Mouse (Mus musculus) forebrain, embryonic 15.5 days (tissue): Measurements from ENCODE around the gene Arhgap9. TPM values are rescaled to one million over a fixed set of nuclear protein-coding genes. Genes with fewer than 3 reads are reported as not detected.

Source experiments
- ATAC-seq: fragments of 200-750 bp; cut with Nextera tagmentation; replicated peaks from 2 replicates; pipeline ENCODE4 v1.8.0; 2017; ENCODE audit warnings: mild to moderate bottlenecking, moderate TSS enrichment, moderate library complexity
- H3K27ac ChIP-seq: fragments of 300-500 bp; sonication (generic); replicated peaks from 2 replicates; pipeline ENCODE4 v1.5.1; 2015; ENCODE audit warnings: mild to moderate bottlenecking, inconsistent platforms
- H3K27me3 ChIP-seq: fragments of 300-500 bp; sonication (generic); 2 replicates; pipeline ENCODE4 v1.6.1; 2015; ENCODE audit warnings: inconsistent platforms
- H3K36me3 ChIP-seq: fragments of 300-500 bp; sonication (generic); 2 replicates; pipeline ENCODE4 v1.6.1; 2015; ENCODE audit warnings: mild to moderate bottlenecking, inconsistent platforms
- H3K4me1 ChIP-seq: fragments of 300-500 bp; sonication (generic); 2 replicates; pipeline ENCODE4 v1.6.1; 2015; ENCODE audit warnings: inconsistent platforms
- H3K4me2 ChIP-seq: fragments of 300-500 bp; sonication (generic); replicated peaks from 2 replicates; pipeline ENCODE4 v1.6.1; 2015; ENCODE audit warnings: mild to moderate bottlenecking, inconsistent platforms
- H3K4me3 ChIP-seq: fragments of 300-500 bp; sonication (generic); 2 replicates; pipeline ENCODE4 v1.5.1; 2015; ENCODE audit warnings: mild to moderate bottlenecking, inconsistent platforms
- H3K9ac ChIP-seq: fragments of 300-500 bp; sonication (generic); replicated peaks from 2 replicates; pipeline ENCODE4 v1.6.1; 2015; ENCODE audit warnings: mild to moderate bottlenecking, inconsistent platforms
- H3K9me3 ChIP-seq: fragments of 300-500 bp; sonication (generic); 2 replicates; pipeline ENCODE4 v1.6.1; 2016; ENCODE audit warnings: inconsistent platforms
- WGBS: fragments of 180-500 bp; shearing (Covaris S2); methylation state at CpG from one replicate; pipeline ENCODE4 v1.1.7; 2015; ENCODE audit warnings: mixed read lengths; 5-methylcytosine and 5-hydroxymethylcytosine counted together
- polyA plus RNA-seq: library from polyadenylated mRNA; unstranded; fragments of >200 nt; fragmentation: Nextera tagmentation; extraction: Ambion mirVana; gene quantifications from 2 replicates; pipeline ENCODE4 v1.2.1, GENCODE M21; 2015

Gene Arhgap9
- polyA plus RNA-seq, 1 experiment from 2014 or later: 0.62 TPM

DNA sequence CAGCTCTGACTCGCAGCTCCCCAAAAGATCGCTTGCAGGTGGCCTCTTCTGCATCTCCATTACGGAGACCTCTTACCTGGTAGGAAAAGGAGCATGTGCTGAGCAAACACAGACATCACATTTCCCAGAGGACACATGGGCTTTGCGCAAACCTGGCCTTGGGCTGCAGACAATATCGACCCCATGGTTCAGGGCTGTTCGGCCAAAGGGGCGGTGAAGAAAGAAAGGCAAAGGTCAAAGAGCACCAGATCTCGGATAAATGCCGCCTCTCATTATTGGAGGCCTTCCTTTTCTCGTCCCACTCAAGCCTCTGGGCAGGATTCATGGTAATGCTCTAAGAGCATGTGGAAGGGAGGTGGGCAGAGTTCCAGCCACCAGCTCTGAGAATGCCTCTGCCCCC lies 33.6 kb downstream of the Arhgap9 start:
- H3K4me3 ChIP-seq: no peak overlapping the region
- no peak overlapping the region for H3K27ac ChIP-seq
- no peak overlapping the region for H3K4me2 ChIP-seq
- H3K9me3 ChIP-seq: no peaks in the 10 kb centered on the region
- no peaks in the 10 kb centered on the region for H3K36me3 ChIP-seq
- no peaks in the 10 kb centered on the region for H3K27me3 ChIP-seq
- 59% methylated on average over 10 of the region's 10 CpGs for WGBS
- no peak for ATAC-seq
- no peak overlapping the region for H3K9ac ChIP-seq
- H3K4me1 ChIP-seq: peaks cover 3% of the 10 kb centered on the region

DNA sequence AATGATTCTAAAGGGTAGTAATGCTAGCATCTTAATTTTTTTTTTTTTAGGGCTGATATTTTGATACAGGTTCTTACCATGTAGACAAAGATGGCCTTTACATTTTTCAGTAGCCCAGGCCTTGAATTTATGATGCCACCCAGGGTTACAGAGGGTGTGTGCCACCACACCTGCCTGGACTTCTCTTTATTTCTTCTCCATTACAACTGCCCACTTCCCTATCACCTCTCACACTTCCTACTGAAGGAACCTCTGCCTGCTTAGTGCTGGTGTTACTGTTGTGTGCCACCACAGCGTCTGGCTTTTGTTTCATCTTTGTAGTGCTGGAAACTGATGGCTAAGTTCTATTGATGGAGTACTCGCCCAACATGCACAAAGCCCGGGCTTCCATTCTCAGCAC lies 39.0 kb downstream of the Arhgap9 start:
- WGBS: 88% methylated on average over 3 of the region's 3 CpGs
- no peaks in the 10 kb centered on the region for H3K4me1 ChIP-seq
- H3K4me2 ChIP-seq: no peak overlapping the region
- H3K36me3 ChIP-seq: no peaks in the 10 kb centered on the region
- no peaks in the 10 kb centered on the region for H3K9me3 ChIP-seq
- H3K9ac ChIP-seq: no peak overlapping the region
- H3K4me3 ChIP-seq: no peak overlapping the region
- ATAC-seq: no peak
- H3K27ac ChIP-seq: no peak overlapping the region
- no peaks in the 10 kb centered on the region for H3K27me3 ChIP-seq

DNA sequence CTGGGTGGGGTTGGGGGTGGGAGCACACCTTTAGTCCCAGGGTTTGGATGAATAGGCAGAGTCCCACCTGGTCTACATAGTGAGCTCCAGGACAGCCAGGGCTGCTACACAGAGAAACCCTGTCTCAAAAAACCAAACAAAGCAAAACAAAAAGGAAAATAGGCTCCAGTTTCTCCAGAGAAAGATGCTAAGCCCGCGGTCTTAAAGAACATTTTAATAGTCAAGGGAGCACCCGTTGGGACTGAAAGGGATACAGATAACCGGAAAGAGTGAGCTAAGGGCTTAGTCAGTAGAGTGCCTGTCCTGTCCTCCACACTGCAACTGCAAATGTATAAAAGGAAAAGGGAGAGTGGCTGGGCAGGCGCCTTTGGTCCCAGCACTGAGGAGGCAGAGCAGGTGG lies 45.4 kb downstream of the Arhgap9 start:
- H3K9me3 ChIP-seq: no peaks in the 10 kb centered on the region
- no peaks in the 10 kb centered on the region for H3K27me3 ChIP-seq
- H3K27ac ChIP-seq: no peak overlapping the region
- ATAC-seq: no peak
- no peak overlapping the region for H3K4me3 ChIP-seq
- no peaks in the 10 kb centered on the region for H3K36me3 ChIP-seq
- 61% methylated on average over 5 of the region's 5 CpGs for WGBS
- H3K4me1 ChIP-seq: 0 out of 2 replicates have a peak, but pooled peaks cover 3% of the 10 kb centered on the region
- no peak overlapping the region for H3K9ac ChIP-seq
- no peak overlapping the region for H3K4me2 ChIP-seq

DNA sequence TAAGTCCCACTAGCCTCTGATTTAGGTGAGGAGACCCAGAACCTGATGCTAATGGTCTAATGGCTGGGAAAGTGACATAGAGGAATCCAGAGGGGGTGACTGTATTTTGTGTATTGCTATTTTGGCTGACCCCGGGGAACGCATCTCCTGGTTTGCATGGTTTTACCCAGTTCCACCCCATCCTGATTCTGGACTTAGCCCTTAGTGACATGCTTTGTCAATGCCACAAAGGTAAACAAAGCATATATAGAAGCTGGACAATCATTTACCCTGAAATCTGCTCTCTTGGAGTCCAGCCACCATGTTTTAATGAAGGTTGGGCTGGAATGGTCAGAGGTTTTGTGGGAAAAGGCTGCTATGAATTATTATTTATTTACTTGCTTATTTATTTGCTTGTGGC lies 46.5 kb downstream of the Arhgap9 start:
- ATAC-seq: no peak
- no peak overlapping the region for H3K4me3 ChIP-seq
- no peaks in the 10 kb centered on the region for H3K9me3 ChIP-seq
- WGBS: 65% methylated on average over 2 of the region's 2 CpGs
- H3K4me1 ChIP-seq: 0 out of 2 replicates have a peak, but pooled peaks cover 3% of the 10 kb centered on the region
- H3K9ac ChIP-seq: no peak overlapping the region
- no peak overlapping the region for H3K4me2 ChIP-seq
- H3K27ac ChIP-seq: no peak overlapping the region
- no peaks in the 10 kb centered on the region for H3K27me3 ChIP-seq
- no peaks in the 10 kb centered on the region for H3K36me3 ChIP-seq

DNA sequence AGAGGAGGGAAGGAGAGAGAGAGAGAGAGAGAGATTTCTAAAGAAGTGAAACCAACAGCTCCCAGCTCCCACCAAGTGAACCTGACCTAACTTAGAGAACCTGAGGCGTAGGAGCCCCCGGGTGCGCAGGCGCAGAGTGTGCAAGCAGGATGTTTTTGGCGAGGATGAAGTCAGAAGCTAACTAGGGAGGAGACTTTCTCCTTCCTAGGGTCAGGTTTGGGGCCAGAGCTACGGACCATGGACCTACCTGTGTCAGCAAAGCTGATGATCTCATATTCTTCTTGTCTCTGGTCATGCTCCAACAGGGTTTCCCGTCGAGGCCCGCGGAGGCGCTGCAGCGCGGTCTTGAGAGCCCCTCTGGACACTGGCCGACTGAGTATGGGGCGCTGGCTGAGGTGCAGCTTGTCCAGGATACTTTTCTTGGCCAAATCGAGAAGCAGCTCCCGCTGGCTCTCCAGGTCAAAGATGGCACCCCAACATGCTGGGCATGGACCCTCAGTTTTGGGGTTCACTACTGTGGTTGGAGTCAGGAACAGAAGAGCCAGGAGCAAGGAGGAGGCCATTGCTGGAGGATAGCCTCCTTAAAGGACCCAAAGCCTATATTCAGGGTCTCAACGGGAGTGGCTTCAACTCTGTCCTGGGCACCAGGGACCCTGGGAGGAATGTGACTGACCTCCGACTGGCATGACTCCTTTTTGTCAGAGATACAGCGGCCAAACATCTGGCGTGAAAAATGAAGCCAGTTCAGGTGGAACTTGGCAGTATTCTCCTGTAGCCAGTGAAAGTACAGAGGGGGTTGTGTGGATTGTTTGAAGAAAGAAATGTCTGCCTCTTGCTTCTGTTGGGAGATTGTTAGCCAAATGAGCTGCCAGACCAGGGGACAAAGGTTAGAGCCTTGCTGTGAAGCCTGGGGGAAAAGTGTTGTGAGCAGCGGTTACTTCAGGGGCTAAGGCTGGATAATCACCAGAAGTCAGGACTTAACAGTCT lies 48.4 kb downstream of the Arhgap9 start, which contains the start of gene Inhbc:
Gene Inhbc, minus strand, starts transcription at position 598 of the 987 bp plus-strand sequence.
- Histone ChIP-seq H3K9ac (no peak within 1 kb of the TSS), H3K4me2 (no peak within 1 kb of the TSS), H3K27ac (no peak within 1 kb of the TSS), H3K27me3 (no peaks in the 10 kb centered on the region), H3K36me3 (no peaks in the 10 kb centered on the region), H3K4me3 (no peak within 1 kb of the TSS), H3K9me3 (no peaks in the 10 kb centered on the region), H3K4me1 (0 out of 2 replicates have a peak, but pooled peaks cover 3% of the 10 kb centered on the region)
- no peak for ATAC-seq
- 79% methylated on average over 22 of the region's 22 CpGs for WGBS

DNA sequence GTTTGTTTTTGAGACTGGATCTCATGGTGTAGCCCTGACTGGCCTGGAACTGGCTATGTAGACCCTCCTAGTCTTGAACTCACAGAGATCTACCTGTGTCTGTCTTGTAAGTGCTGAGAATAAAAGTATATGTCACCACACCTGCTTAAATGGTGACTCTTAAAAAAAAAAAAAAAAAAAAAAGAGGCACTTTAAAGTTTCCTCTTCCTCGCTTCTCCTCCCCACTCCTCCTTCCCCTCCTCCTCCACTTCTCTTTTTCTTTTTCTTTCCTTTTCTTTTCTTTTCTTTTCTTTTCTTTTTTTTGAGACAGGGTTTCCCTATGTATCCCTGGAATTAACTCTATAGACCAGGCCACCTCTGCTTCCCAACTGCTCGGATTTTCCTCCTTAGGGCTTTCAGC lies 49.3 kb downstream of the Arhgap9 start:
- Histone ChIP-seq H3K27me3 (no peaks in the 10 kb centered on the region), H3K4me2 (no peak overlapping the region), H3K9me3 (no peaks in the 10 kb centered on the region), H3K36me3 (no peaks in the 10 kb centered on the region), H3K4me1 (0 out of 2 replicates have a peak, but pooled peaks cover 3% of the 10 kb centered on the region), H3K9ac (no peak overlapping the region), H3K27ac (no peak overlapping the region), H3K4me3 (no peak overlapping the region)
- WGBS: 59% methylated on average over 2 of the region's 2 CpGs
- ATAC-seq: no peak

DNA sequence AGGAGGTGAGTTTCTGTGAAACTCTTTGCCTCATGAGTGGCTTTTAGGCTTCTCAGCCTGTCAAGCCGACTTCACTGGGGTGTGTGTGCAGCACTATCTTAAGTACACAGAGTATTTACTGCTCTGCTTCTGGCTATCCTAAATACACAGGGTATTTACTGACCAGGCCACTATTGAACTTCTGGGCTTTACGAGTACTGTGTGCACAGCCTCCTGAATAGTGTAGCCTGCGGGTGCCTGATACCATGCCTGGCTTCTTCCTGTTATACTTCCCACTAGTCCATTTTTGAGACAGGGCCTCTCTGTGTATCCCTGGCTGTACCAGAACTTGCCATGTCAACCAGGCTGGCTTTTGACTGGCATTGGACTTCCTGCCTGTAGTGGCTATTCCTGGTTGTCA lies 55.9 kb downstream of the Arhgap9 start:
- H3K27me3 ChIP-seq: no peaks in the 10 kb centered on the region
- WGBS: 76% methylated on average over 3 of the region's 3 CpGs
- peaks cover 16% of the 10 kb centered on the region for H3K4me1 ChIP-seq

More for the DNA sequence above, 55.9 kb downstream of the Arhgap9 start:
- Histone ChIP-seq H3K27ac (no peak overlapping the region), H3K4me3 (no peak overlapping the region), H3K9me3 (no peaks in the 10 kb centered on the region), H3K36me3 (no peaks in the 10 kb centered on the region), H3K9ac (no peak overlapping the region), H3K4me2 (no peak overlapping the region)
- ATAC-seq: no peak

Other genes starting within 250 kb of the Arhgap9 start
- gene Agap2, start 246.7 kb upstream of the Arhgap9 start, polyA plus RNA-seq: 2.9 and 3.0 TPM in 2 replicates
- 110 and 117 TPM in 2 replicates for gene Os9, start 200.8 kb upstream of the Arhgap9 start, polyA plus RNA-seq
- 35.1 and 36.7 TPM in 2 replicates for gene B4galnt1, start 156.7 kb upstream of the Arhgap9 start, polyA plus RNA-seq
- gene Slc26a10, start 141.3 kb upstream of the Arhgap9 start, polyA plus RNA-seq: 1.4 and 2.1 TPM in 2 replicates
- gene Arhgef25, start 131.9 kb upstream of the Arhgap9 start, polyA plus RNA-seq: 31.4 and 32.3 TPM in 2 replicates
- gene Dtx3, start 126.2 kb upstream of the Arhgap9 start, polyA plus RNA-seq: 211 and 222 TPM in 2 replicates
- 24.9 and 26.1 TPM in 2 replicates for gene Pip4k2c, start 110.4 kb upstream of the Arhgap9 start, polyA plus RNA-seq
- 76.4 and 80.6 TPM in 2 replicates for gene Kif5a, start 58.6 kb upstream of the Arhgap9 start, polyA plus RNA-seq
- 320 and 321 TPM in 2 replicates for gene Dctn2, start 55.6 kb upstream of the Arhgap9 start, polyA plus RNA-seq
- 17.4 and 17.5 TPM in 2 replicates for gene Mbd6, start 32.9 kb upstream of the Arhgap9 start, polyA plus RNA-seq
- 130 and 137 TPM in 2 replicates for gene Mars, start 10.2 kb upstream of the Arhgap9 start, polyA plus RNA-seq
- gene Gli1, start 20.0 kb downstream of the Arhgap9 start, polyA plus RNA-seq: 1.2 and 1.5 TPM in 2 replicates
- 0.04 TPM in 1 of 2 replicates, not detected in the other for gene Inhbe, start 32.4 kb downstream of the Arhgap9 start, polyA plus RNA-seq
- not detected in 2 replicates for gene Inhbc, start 48.5 kb downstream of the Arhgap9 start, polyA plus RNA-seq
- 39.2 and 43.6 TPM in 2 replicates for gene R3hdm2, start 58.4 kb downstream of the Arhgap9 start, polyA plus RNA-seq
- 1.5 and 1.6 TPM in 2 replicates for gene Stac3, start 179.7 kb downstream of the Arhgap9 start, polyA plus RNA-seq
- gene Ndufa4l2, start 193.0 kb downstream of the Arhgap9 start, polyA plus RNA-seq: 17.1 and 18.0 TPM in 2 replicates
- gene Shmt2, start 200.5 kb downstream of the Arhgap9 start, polyA plus RNA-seq: 75.2 and 78.5 TPM in 2 replicates
- gene Nxph4, start 212.6 kb downstream of the Arhgap9 start, polyA plus RNA-seq: 38.9 and 40.2 TPM in 2 replicates